Mouse (Mus musculus): Measurements from ENCODE around the gene Sgpp1.
"Not testable (repeated sequence)": the region's sequence is repeated elsewhere in the genome, so short reads cannot be mapped to it uniquely, and the experiment has no call there.

Sgpp1 gene

GRCm38 (mm10) chr12:75733331-75734070 lies 2.0 kb downstream of the Sgpp1 start:
- in situ Hi-C loops (cut with MseI, MboI) = no loop called here

- in situ Hi-C loops (cut with MseI, MboI) = no loop called here
Measured at GRCm38 (mm10) chr12:75731927-75732443, 3.5 kb downstream of the Sgpp1 start.

GRCm38 (mm10) chr12:75731508-75731907 lies 4.0 kb downstream of the Sgpp1 start:
- in situ Hi-C loops (cut with MseI, MboI) = no loop called here

- in situ Hi-C loops (cut with MseI, MboI) = no loop called here
Measured at GRCm38 (mm10) chr12:75730458-75730857, 5.1 kb downstream of the Sgpp1 start.

DNA sequence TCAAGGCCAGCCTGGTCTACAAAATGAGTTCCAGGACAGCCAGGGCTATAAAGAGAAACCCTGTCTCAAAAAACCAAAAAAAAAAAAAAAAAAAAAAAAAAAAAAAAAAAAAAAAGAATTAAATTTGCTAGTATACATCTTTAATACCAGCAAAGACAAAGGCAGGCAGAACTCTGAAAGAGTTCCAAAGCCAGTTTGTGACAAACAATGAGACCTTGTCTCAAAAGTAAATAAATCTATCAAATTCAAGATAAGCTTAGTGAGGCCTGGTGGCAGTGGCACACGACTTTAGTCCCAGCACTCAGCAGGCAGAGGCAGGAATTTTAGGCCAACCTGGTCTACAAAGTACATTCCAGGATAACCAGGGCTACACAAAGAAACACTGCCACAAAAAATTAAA lies 5.7 kb downstream of the Sgpp1 start:
- in situ Hi-C loops (cut with MseI, MboI) = no loop called here

DNA sequence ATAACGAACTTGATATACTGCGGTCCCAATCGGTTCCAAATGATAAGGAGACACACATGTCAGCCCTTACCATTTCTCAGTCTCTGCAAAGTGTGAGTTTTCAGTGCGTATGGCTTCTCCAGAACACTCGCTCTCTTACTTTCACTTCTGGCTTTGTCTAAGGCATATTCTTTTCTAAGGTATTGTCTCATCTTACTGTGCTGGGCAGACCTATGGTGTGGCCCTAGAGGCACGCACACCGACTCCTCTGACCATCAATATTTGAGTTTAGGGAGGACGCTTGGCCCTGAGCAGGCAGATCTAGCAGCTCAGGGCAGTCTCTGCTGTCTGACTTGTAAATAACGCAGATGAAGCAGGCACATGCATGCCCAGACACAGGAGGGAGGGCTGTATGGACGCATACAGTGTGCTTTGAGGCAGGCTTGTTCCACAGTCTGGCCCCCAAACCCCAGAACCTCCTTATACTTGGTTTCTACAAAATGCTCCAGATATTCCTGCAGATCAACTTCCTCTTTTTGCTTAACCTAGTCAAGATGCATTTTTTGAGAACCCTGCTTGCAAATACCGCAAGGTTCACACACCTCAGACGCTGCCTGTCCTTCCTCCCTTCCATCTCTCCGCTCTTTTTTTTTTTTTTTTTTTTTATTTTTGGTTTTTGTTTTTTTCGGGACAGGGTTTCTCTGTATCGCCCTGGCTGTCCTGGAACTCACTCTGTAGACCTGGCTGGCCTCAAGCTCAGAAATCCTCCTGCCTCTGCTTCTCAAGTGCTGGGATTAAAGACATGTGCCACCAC lies 8.0 kb downstream of the Sgpp1 start:
- in situ Hi-C loops (cut with MseI, MboI) = no loop called here

GRCm38 (mm10) chr12:75726349-75726861 lies 9.1 kb downstream of the Sgpp1 start:
- in situ Hi-C loops (cut with MseI, MboI) = no loop called here

GRCm38 (mm10) chr12:75724621-75725324 lies 10.8 kb downstream of the Sgpp1 start:
- in situ Hi-C loops (cut with MseI, MboI) = no loop called here

- in situ Hi-C loops (cut with MseI, MboI) = no loop called here
Measured at GRCm38 (mm10) chr12:75723839-75724463, 11.6 kb downstream of the Sgpp1 start.

GRCm38 (mm10) chr12:75721941-75722340 lies 13.6 kb downstream of the Sgpp1 start:
- in situ Hi-C loops (cut with MseI, MboI) = no loop called here

DNA sequence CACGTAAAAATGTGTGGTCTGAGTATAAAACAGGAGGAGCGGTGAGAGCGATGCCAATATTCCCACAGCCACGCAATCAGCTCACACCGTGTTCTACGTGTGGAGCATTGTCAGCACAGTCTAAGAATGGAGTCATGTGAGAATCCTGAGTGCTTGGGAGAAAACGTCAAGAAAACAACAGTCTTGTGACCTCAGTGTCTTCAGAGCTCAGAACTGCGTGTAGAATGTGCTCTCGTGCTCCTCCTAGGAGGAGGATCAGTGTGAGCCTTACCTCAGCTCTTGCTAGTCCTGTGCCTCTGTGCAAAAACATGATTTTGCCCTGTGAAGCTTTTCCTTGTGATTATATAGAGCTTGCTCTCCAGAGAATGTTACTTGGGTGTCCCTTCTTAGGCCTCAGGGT lies 14.5 kb downstream of the Sgpp1 start:
- in situ Hi-C loops (cut with MseI, MboI) = no loop called here

DNA sequence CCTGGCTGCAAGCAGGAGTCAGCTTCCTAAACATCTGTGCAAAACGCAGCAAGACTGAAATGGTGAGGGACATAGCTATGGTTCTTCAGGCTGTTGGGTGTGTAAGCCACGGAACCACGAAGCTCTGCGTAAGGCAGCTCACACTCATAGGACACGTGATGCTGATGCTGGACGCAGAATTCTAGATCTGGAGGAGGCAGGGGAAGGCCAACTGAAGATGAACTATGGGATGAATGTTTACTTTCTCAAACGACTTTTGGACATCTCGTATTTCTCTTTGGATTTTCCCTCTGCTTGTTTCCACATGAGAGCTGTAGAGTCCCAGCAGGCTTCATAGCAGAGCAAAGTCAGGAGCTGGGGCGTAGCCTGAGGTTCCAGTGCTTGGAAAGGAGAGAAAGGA lies 21.9 kb downstream of the Sgpp1 start:
- in situ Hi-C loops (cut with MseI, MboI) = no loop called here

GRCm38 (mm10) chr12:75712905-75713304 lies 22.6 kb downstream of the Sgpp1 start:
- in situ Hi-C loops (cut with MseI, MboI) = not testable (repeated sequence)

- in situ Hi-C loops (cut with MseI, MboI) = no loop called here
Measured at GRCm38 (mm10) chr12:75710596-75711376, 24.7 kb downstream of the Sgpp1 start.

DNA sequence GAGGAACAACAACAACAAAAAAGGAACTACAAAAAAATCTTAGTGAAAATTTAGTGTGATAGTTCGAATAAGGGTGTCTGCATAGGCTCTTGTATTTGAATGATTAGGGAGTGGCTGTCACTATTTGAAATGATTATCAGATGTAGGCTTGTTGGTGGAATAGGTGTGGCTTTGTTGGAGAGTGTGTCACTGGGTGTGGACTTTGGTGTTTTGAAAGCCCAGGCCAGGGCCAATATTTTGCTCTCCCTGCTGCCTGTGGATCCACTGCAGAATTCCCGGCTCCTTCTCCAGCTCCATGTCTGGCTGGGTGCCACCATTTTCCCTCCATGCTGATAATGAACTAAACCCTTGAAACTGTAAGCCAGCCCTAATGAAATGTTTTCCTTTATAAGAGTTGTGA lies 26.0 kb downstream of the Sgpp1 start:
- in situ Hi-C loops (cut with MseI, MboI) = no loop called here

- in situ Hi-C loops (cut with MseI, MboI) = no loop called here
Measured at GRCm38 (mm10) chr12:75706670-75707069, 28.9 kb downstream of the Sgpp1 start.

GRCm38 (mm10) chr12:75702739-75703122 lies 32.8 kb downstream of the Sgpp1 start:
- in situ Hi-C loops (cut with MseI, MboI) = no loop called here

- in situ Hi-C loops (cut with MseI, MboI) = no loop called here
Measured at GRCm38 (mm10) chr12:75702084-75702738, 33.3 kb downstream of the Sgpp1 start.

DNA sequence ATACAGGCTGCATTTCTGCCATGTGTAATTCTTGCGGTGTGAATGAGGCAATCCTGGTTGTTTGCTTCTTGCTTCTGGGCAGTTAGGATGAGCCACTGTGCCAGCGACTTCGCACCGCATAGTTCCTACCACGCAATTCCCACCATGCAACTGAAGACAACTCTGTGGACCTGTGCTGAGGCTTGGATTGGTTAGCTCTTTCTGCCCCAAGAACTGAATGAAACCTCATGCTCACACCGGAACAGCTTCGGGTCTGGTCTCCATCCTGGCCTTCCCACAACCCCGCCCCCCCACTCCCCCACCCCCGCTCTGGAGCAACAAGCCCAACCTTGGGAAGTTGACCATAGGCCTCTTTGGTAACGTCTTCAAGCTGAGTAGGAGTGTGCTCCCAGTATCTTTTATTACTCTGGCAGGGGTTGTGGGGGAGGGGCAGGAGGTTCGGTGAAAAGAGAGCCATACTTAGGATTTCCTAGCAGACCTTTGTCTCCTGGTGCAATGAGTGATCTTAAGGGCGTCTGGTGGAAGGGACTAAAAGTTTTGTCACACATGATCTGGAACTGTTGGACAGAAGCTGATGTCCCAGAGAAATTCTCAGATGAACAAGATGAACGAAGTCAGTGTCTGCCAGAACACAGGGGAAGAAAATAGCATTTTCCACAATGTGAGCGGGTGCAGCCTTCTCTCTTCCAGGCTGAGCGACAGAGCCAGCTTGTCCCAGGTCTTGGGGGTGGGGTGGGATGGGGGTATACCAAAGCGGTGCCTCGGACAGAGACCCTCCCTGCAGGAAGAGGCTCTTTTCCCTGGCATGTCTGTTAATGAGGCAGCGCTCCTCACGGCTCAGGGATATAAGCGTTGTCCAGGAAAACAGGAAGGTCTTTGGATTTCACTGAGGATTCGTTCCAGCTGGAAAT lies 34.1 kb downstream of the Sgpp1 start:
- in situ Hi-C loops (cut with MseI, MboI) = no loop called here

Data from mouse trophoblast stem cell (cell line).